Mouse (Mus musculus) heart, adult 2 months (tissue): ENCODE measurements around the gene Myof. TPM values are rescaled to one million over a fixed set of nuclear protein-coding genes. Genes with fewer than 3 reads are reported as not detected.

ENCODE experiments used
- DNase-seq, 2 experiments: peaks; one replicate each; pipeline ENCODE4 v3.0.0; 2021
- H3K27ac ChIP-seq: fragments of 200-600 bp; 2 replicates; pipeline ENCODE4 v1.8.1; 2022
- H3K27me3 ChIP-seq: fragments of 200-500 bp; 2 replicates; pipeline ENCODE4 v1.6.1; 2012; ENCODE audit warnings: mild to moderate bottlenecking, low read length, inconsistent platforms, mixed read lengths; ENCODE audit not compliant: control insufficient read depth, insufficient read depth
- H3K36me3 ChIP-seq: fragments of 200-500 bp; 2 replicates; pipeline ENCODE4 v1.6.1; 2012; ENCODE audit warnings: low read length, inconsistent platforms; ENCODE audit not compliant: control insufficient read depth, insufficient read depth
- H3K4me1 ChIP-seq: fragments of 200-500 bp; 2 replicates; pipeline ENCODE4 v1.6.1; 2011; ENCODE audit warnings: low read length; ENCODE audit not compliant: control insufficient read depth, insufficient read depth
- H3K4me3 ChIP-seq: fragments of 200-600 bp; 2 replicates; pipeline ENCODE4 v1.8.1; 2022
- H3K79me2 ChIP-seq: fragments of 200-500 bp; replicated peaks from 2 replicates; pipeline ENCODE4 v1.6.1; 2012; ENCODE audit warnings: mild to moderate bottlenecking, inconsistent platforms, low read length, moderate library complexity, mixed read lengths; ENCODE audit not compliant: control insufficient read depth, insufficient read depth
- H3K9ac ChIP-seq: fragments of 200-500 bp; 2 replicates; pipeline ENCODE4 v1.6.1; 2012; ENCODE audit warnings: low read depth, mild to moderate bottlenecking, control low read depth, inconsistent platforms, low read length, mixed read lengths
- CTCF ChIP-seq: fragments of 200-600 bp; IDR thresholded peaks from 2 replicates; pipeline ENCODE4 v1.8.1; 2022; ENCODE audit warnings: antibody characterized with exemption, mild to moderate bottlenecking, moderate library complexity
- EP300 ChIP-seq: fragments of 200-500 bp; IDR thresholded peaks from 2 replicates; pipeline ENCODE4 v1.6.1; 2011; ENCODE audit warnings: low read depth, low read length, control low read depth; ENCODE audit not compliant: insufficient read depth
- POLR2A ChIP-seq: fragments of 200-500 bp; IDR thresholded peaks from 2 replicates; pipeline ENCODE4 v1.6.1; 2011; ENCODE audit warnings: mild to moderate bottlenecking, low read depth, low read length, control low read depth; ENCODE audit not compliant: insufficient read depth
- WGBS: fragments of 180-500 bp; shearing (Covaris S2); methylation state at CpG from one replicate; pipeline ENCODE4 v1.1.7; 2018; 5-methylcytosine and 5-hydroxymethylcytosine counted together
- intact Hi-C: fragments of 180-260 bp; cut with DNase I; formaldehyde crosslinking; loops from one replicate; pipeline ENCODE4 v1.15.1; 2025
- polyA plus RNA-seq: library from polyadenylated mRNA; depleted of rRNA; stranded (reverse); fragments of >200 nt; gene quantifications from 2 replicates; pipeline ENCODE4 v1.2.3, GENCODE M21; 2012
- total RNA-seq, 2 experiments: library from RNA; stranded (reverse); gene quantifications; 2 replicates each; pipeline ENCODE4 v1.2.3; 2021

Myof gene
- total and polyA plus RNA-seq, 3 experiments: 6.2 to 8.9 (median 8.4) TPM

DNA sequence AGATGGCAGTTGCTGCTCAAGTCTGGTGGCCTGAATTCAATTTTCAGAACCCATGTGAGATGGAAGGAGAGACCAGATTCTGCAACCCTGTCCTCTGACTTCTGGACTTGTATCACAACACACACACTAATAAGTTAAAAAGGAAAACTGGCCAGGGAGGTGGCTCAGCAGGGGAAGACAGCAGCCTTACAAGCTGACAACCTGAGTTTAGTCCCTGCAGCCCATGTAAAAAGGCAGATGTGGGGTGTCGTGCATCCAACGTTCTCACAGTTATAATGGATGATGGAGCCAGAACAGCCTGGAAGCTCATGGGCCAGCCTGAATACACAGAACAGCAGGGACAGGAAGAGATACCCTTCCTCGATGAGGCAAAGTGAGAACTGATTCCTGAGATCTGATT is 38.0 kb upstream of the Myof start:
- WGBS: 66% methylated on average over 3 of the region's 3 CpGs
- Histone ChIP-seq H3K4me1 (peaks cover 1% of the 10 kb centered on the region; the same call in 1 of the 2 replicates), H3K27ac (no peak overlapping the region), H3K9ac (no peak overlapping the region), H3K79me2 (no peaks in the 10 kb centered on the region), H3K27me3 (no peaks in the 10 kb centered on the region), H3K36me3 (no peaks in the 10 kb centered on the region), H3K4me3 (no peak overlapping the region)
- TF ChIP-seq POLR2A (no peak), EP300 (no peak)
- no peak for DNase-seq
- intact Hi-C loops: no loop called here

DNA sequence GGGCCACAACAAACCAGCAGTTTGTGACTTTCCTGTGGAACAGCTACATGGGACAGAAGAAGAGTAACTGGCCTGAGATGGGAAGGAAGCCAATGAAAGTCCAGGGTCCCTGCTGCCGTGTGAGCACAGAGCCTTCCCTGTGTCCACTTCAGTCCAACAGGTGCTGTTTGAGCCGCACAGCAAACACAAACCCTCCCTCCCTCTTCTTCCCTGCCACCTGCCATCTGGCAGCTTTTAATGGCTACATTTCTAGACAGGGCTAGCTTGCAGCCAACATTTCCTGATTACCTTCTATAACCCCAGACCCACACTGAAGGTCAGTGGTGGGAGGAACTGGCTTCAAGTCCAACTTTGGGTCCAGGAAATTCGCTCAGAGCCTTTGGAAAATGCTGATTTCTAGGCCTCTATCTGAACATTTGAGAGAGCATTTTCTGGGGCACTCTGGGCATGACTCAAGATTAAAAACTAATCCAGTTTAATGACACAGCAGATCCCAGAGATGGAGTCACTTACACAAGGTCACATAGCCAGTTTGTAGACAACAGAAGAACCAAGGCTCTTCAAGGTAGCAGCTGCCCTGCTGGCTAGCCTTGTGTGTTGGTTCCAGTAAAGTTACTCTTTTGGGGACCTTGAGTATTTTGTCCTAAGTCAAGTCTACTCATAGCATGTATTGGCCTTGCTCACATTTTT is 34.6 kb upstream of the Myof start:
- H3K27me3 ChIP-seq: no peaks in the 10 kb centered on the region
- no peak overlapping the region for H3K4me3 ChIP-seq
- no peak overlapping the region for H3K9ac ChIP-seq
- no peak overlapping the region for H3K27ac ChIP-seq
- H3K79me2 ChIP-seq: no peaks in the 10 kb centered on the region
- peaks cover 1% of the 10 kb centered on the region; the same call in 1 of the 2 replicates for H3K4me1 ChIP-seq
- H3K36me3 ChIP-seq: no peaks in the 10 kb centered on the region
- WGBS: 47% methylated on average over 3 of the region's 3 CpGs
- TF ChIP-seq CTCF (no peak), POLR2A (no peak), EP300 (no peak)
- no peak for DNase-seq
- intact Hi-C loops: no loop called here

DNA sequence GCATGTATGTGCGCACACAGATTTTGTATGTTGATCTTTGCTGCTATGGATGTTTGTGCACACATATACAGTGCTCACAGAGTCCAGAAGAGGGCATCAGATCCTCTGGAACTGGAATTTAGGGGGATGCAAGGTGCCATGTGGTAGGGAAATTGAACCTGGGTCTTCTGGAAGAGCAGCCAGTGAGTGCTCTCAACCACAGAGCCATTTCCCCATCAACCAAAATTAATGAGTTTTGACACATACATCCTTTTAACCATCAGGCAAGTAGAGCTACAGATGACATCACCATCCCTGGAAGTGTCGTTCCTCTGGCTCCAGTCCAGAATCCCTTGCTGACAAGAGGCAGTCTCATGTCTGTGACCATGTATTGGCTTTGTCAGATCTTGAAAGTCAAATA is 32.9 kb upstream of the Myof start:
- DNase-seq: no peak
- no peak overlapping the region for H3K9ac ChIP-seq
- no peak overlapping the region for H3K27ac ChIP-seq
- H3K4me1 ChIP-seq: peaks cover 1% of the 10 kb centered on the region; the same call in 1 of the 2 replicates
- WGBS: 47% methylated on average over 2 of the region's 2 CpGs
- no peak for TF ChIP-seq POLR2A
- peak; percentile 26; the same call in 1 of the 2 replicates for TF ChIP-seq CTCF
- no peak overlapping the region for H3K4me3 ChIP-seq
- intact Hi-C loops: no loop called here
- H3K79me2 ChIP-seq: no peaks in the 10 kb centered on the region
- no peaks in the 10 kb centered on the region for H3K27me3 ChIP-seq
- H3K36me3 ChIP-seq: no peaks in the 10 kb centered on the region

GRCm38 (mm10) chr19:38075051-38075450 is 31.7 kb upstream of the Myof start:
- no peaks in the 10 kb centered on the region for H3K36me3 ChIP-seq
- H3K4me3 ChIP-seq: no peak overlapping the region
- no peak for TF ChIP-seq CTCF
- TF ChIP-seq EP300: no peak
- TF ChIP-seq POLR2A: no peak
- no peak overlapping the region for H3K27ac ChIP-seq
- no peak for DNase-seq
- 84% methylated on average over 11 of the region's 11 CpGs for WGBS
- no peaks in the 10 kb centered on the region for H3K79me2 ChIP-seq
- peaks cover 1% of the 10 kb centered on the region; the same call in 1 of the 2 replicates for H3K4me1 ChIP-seq
- intact Hi-C loops: no loop called here
- H3K27me3 ChIP-seq: no peaks in the 10 kb centered on the region
- H3K9ac ChIP-seq: no peak overlapping the region

GRCm38 (mm10) chr19:38073226-38073625 is 29.8 kb upstream of the Myof start:
- H3K9ac ChIP-seq: no peak overlapping the region
- no peak for TF ChIP-seq POLR2A
- TF ChIP-seq EP300: no peak
- TF ChIP-seq CTCF: no peak
- WGBS: 91% methylated on average over 5 of the region's 5 CpGs

GRCm38 (mm10) chr19:38064051-38064450 is 20.7 kb upstream of the Myof start:
- intact Hi-C loops: no loop called here
- no peaks in the 10 kb centered on the region for H3K79me2 ChIP-seq
- TF ChIP-seq CTCF (no peak), EP300 (no peak), POLR2A (no peak)
- no peak for DNase-seq
- H3K4me1 ChIP-seq: no peaks in the 10 kb centered on the region
- no peak overlapping the region for H3K9ac ChIP-seq
- H3K4me3 ChIP-seq: no peak overlapping the region
- H3K27me3 ChIP-seq: no peaks in the 10 kb centered on the region
- no peak overlapping the region for H3K27ac ChIP-seq
- no peaks in the 10 kb centered on the region for H3K36me3 ChIP-seq
- 87% methylated on average over 1 of the region's 1 CpGs for WGBS

More at GRCm38 (mm10) chr19:38073226-38073625, 29.8 kb upstream of the Myof start:
- H3K79me2 ChIP-seq: no peaks in the 10 kb centered on the region
- H3K4me3 ChIP-seq: no peak overlapping the region
- no peaks in the 10 kb centered on the region for H3K36me3 ChIP-seq
- no peak for DNase-seq
- intact Hi-C loops: no loop called here
- H3K27me3 ChIP-seq: no peaks in the 10 kb centered on the region
- H3K27ac ChIP-seq: no peak overlapping the region
- peaks cover 1% of the 10 kb centered on the region; the same call in 1 of the 2 replicates for H3K4me1 ChIP-seq
